Mouse (Mus musculus) myocyte (in vitro differentiated cells): ENCODE measurements around the gene Rnf43.

Source experiments
- CEBPB ChIP-seq: IDR thresholded peaks from 2 replicates; pipeline ENCODE4 v1.6.1; 2011; ENCODE audit warnings: mild to moderate bottlenecking, moderate library complexity; ENCODE audit not compliant: poor library complexity, insufficient read depth, severe bottlenecking
- MYOD1 ChIP-seq, 3 experiments: IDR thresholded peaks; one replicate each; pipeline ENCODE4 v1.6.1; 2011; ENCODE audit warnings: control low read depth in 2 of 3, low read depth in 2 of 3, mild to moderate bottlenecking in 2 of 3, moderate library complexity in 1 of 3; ENCODE audit not compliant: insufficient read length in 2 of 3, control insufficient read depth in 1 of 3
- POLR2A ChIP-seq: IDR thresholded peaks from one replicate; pipeline ENCODE4 v1.6.1; 2011; ENCODE audit warnings: low read depth, mild to moderate bottlenecking, control low read depth, moderate library complexity; ENCODE audit not compliant: insufficient read length
- TCF12 ChIP-seq: IDR thresholded peaks from one replicate; pipeline ENCODE4 v1.6.1; 2011; ENCODE audit warnings: mild to moderate bottlenecking, control low read depth; ENCODE audit not compliant: poor library complexity, insufficient read depth, severe bottlenecking

- TF ChIP-seq POLR2A: no peak
- TF ChIP-seq TCF12: no peak
- no peak for TF ChIP-seq MYOD1 (IDR thresholded peaks at IDR 0.05; ENCODE audit: control insufficient read depth in 1 of 3, insufficient read length in 2 of 3, low read depth in 2 of 3)
- no peak for TF ChIP-seq CEBPB
Observed at GRCm38 (mm10) chr11:87710262-87710615, 47.7 kb downstream of the Rnf43 start.
